Mouse (Mus musculus): ENCODE measurements around the gene Dixdc1. TPM values are rescaled to one million over a fixed set of nuclear protein-coding genes. Genes with fewer than 3 reads are reported as not detected.

Gene Dixdc1
- polyA plus RNA-seq, 1 experiment from 2014 or later: 29.7 TPM

DNA sequence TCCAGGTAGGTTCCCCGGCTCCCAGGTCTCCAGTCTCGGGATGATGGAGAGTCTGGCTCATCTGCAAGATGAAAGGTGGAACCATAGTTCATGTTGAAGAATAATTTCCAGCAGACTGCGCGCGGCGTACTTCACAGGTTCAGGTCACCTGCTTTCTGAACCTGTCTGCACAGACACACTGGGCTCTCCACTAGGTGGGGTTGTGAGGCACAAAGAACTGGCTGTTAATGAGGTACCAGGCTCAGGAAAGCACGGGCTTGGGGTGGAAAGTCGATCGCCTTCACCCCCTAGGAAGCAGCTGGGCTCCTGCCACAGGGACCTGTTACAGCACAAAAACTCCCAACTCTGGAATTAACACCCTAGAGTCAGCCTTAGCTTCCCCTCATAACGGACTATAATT is 45.7 kb downstream of the Dixdc1 start:
- H3K27ac ChIP-seq (ENCODE audit: low read length): no peak overlapping the region
- 18% methylated on average over 10 of the region's 10 CpGs for WGBS
- no peak overlapping the region for H3K4me3 ChIP-seq (replicated peaks; ENCODE audit: low read length)
- peaks cover 16% of the 10 kb centered on the region for H3K4me1 ChIP-seq (replicated peaks; ENCODE audit: control insufficient read depth, insufficient read depth, low read length)
- H3K9ac ChIP-seq (replicated peaks; ENCODE audit: low read depth, low read length): no peak overlapping the region
- no peak overlapping the region for H3K4me2 ChIP-seq (ENCODE audit: low read length)
- peaks cover 3% of the 10 kb centered on the region; the same call in 1 of the 2 replicates for H3K36me3 ChIP-seq (ENCODE audit: control insufficient read depth, insufficient read depth)
- no peaks in the 10 kb centered on the region for H3K27me3 ChIP-seq (replicated peaks; ENCODE audit: control insufficient read depth, insufficient read depth, low read length)
- ATAC-seq: no peak
- no peaks in the 10 kb centered on the region for H3K9me3 ChIP-seq (ENCODE audit: control insufficient read depth, low read length)

DNA sequence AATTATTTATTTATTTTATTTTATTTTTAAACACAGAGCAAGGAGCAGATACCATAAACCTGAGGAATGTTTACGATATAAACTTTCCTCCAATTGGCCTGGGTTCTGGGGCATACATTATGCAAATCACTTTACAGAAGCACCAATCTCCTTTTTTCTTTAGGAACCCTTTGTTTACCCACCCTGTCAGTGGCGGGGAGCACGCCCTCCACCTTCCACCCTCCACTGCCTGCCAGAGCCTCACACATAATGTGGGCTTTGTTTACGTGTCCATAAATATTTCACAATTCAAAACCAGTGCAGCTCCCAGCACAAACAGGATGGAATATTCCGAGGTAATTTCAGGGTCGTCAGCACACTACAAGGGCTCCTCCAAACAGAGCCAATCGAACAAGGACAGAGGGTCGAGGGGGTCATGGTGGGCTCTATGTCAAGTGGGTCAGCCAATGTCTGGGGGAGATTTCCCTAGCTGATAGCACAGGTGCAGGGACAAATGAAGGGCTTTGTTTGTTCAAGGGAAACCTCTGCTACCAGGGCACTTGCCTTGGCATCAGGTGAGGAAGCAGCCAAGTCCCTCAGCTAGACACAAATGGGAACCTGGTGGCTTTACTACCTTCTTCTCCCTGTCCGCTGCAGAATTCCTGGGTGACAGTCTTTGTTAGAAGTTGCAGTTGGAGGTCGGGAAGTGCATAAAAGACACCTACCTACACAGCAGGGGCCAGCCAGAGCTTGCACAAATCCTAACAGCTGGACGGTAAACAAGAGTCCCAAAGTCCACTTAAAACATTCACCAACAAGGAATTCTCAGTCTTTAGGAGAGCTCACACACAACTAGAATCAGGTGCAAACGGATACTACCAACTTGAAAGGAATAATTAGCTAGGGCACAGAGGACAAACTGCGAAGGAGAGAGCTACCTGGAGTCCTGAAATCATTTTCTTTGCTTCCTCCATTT is 46.4 kb downstream of the Dixdc1 start:
- 0 out of 2 replicates have a peak, but pooled peaks have one; percentile 25 for ATAC-seq
- H3K4me3 ChIP-seq (replicated peaks; ENCODE audit: low read length): no peak overlapping the region
- H3K27ac ChIP-seq (ENCODE audit: low read length): no peak overlapping the region
- H3K4me2 ChIP-seq (ENCODE audit: low read length): no peak overlapping the region; the same call in 1 of the 2 replicates
- WGBS: 17% methylated on average over 13 of the region's 13 CpGs
- peaks cover 3% of the 10 kb centered on the region; the same call in 1 of the 2 replicates for H3K36me3 ChIP-seq (ENCODE audit: control insufficient read depth, insufficient read depth)
- H3K4me1 ChIP-seq (replicated peaks; ENCODE audit: control insufficient read depth, insufficient read depth, low read length): peaks cover 16% of the 10 kb centered on the region
- H3K9me3 ChIP-seq (ENCODE audit: control insufficient read depth, low read length): no peaks in the 10 kb centered on the region
- H3K27me3 ChIP-seq (replicated peaks; ENCODE audit: control insufficient read depth, insufficient read depth, low read length): no peaks in the 10 kb centered on the region
- H3K9ac ChIP-seq (replicated peaks; ENCODE audit: low read depth, low read length): no peak overlapping the region

DNA sequence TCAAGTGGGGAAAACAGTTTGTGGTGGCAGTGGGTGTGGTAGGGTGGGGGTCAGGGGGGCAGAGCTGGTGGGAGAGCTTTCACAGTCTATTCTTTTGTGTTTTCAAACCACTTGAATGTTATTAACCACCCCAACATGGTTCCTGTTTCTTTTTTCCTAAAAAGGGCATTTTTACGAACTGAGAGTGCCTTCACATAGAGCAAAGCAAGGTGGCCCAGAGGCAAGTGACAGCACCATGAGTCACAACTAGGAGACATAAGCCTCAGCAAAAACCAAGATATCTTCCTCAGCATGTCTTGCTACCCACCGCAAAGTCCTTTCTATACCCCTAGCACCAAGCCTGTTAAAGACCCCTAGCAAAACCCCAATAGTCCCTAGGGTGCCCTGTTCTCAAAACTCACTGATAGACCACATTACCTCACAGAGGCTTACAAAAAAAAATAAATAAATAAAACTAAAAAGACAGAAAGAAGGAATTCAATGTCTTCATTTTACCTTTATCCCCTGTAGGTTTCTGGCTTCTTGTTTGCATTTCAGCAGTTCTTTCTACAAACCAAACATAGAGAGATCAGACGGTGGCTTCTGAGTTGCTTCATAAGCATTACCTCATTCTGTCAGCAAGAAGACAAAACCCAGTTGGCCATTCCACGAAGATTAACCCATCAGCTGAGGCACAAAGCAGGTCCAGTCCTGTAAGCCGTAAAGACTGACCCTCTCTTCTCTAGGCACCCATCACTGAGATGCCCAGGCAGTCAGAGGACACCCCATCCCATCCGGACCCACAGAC is 52.3 kb downstream of the Dixdc1 start:
- Histone ChIP-seq H3K36me3 (ENCODE audit: control insufficient read depth, insufficient read depth) (peaks cover 3% of the 10 kb centered on the region; the same call in 1 of the 2 replicates), H3K27ac (ENCODE audit: low read length) (no peak overlapping the region), H3K9ac (replicated peaks; ENCODE audit: low read depth, low read length) (no peak overlapping the region), H3K4me3 (replicated peaks; ENCODE audit: low read length) (no peak overlapping the region), H3K9me3 (ENCODE audit: control insufficient read depth, low read length) (no peaks in the 10 kb centered on the region), H3K4me2 (ENCODE audit: low read length) (no peak overlapping the region), H3K4me1 (replicated peaks; ENCODE audit: control insufficient read depth, insufficient read depth, low read length) (no peaks in the 10 kb centered on the region), H3K27me3 (replicated peaks; ENCODE audit: control insufficient read depth, insufficient read depth, low read length) (no peaks in the 10 kb centered on the region)
- no peak for ATAC-seq
- 81% methylated on average over 6 of the region's 6 CpGs for WGBS

DNA sequence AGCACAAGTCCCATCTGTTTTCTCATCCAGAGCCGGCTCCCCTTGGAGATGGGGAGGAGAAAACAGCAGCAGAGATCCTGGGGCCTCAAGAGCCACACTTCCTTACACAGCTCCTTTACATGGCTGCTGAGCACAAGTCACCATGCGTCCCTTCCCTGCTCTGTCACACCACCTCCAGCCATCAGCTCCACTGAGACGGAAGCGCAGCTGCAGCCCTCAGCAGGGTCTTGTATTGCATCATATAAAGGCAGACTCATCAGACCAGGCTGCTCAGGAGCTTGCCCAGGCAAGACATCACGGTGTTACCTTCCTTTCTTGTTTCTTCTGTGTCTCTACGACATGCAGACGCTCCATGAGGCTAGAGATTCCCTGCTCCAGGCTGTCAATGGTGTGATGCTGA is 57.6 kb downstream of the Dixdc1 start:
- no peak overlapping the region for H3K27ac ChIP-seq (ENCODE audit: low read length)
- H3K27me3 ChIP-seq (replicated peaks; ENCODE audit: control insufficient read depth, insufficient read depth, low read length): no peaks in the 10 kb centered on the region
- no peak for ATAC-seq
- no peaks in the 10 kb centered on the region for H3K4me1 ChIP-seq (replicated peaks; ENCODE audit: control insufficient read depth, insufficient read depth, low read length)
- no peak overlapping the region for H3K4me2 ChIP-seq (ENCODE audit: low read length)
- WGBS: 74% methylated on average over 7 of the region's 7 CpGs
- no peak overlapping the region for H3K9ac ChIP-seq (replicated peaks; ENCODE audit: low read depth, low read length)
- no peak overlapping the region for H3K4me3 ChIP-seq (replicated peaks; ENCODE audit: low read length)
- H3K36me3 ChIP-seq (ENCODE audit: control insufficient read depth, insufficient read depth): peaks cover 9% of the 10 kb centered on the region
- H3K9me3 ChIP-seq (ENCODE audit: control insufficient read depth, low read length): no peaks in the 10 kb centered on the region

DNA sequence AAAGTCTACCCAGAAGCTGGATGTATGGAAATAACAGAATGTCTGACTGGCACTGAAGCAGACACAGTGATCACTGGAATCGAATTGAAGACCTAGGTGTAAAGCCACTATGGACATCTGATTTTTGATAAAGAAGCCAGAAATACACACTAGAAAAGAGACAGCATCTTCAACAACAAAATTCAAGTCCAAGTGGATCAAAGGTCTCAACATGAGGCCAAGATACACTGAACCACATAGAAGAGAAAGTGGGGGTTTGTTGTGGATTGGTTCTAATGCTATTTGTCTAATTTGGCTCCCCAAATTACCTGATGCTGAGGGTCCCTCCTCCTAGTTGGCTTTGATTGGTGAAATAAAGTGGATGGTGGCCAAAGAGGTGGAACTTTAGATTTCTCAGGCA is 59.9 kb downstream of the Dixdc1 start:
- no peak for ATAC-seq

DNA sequence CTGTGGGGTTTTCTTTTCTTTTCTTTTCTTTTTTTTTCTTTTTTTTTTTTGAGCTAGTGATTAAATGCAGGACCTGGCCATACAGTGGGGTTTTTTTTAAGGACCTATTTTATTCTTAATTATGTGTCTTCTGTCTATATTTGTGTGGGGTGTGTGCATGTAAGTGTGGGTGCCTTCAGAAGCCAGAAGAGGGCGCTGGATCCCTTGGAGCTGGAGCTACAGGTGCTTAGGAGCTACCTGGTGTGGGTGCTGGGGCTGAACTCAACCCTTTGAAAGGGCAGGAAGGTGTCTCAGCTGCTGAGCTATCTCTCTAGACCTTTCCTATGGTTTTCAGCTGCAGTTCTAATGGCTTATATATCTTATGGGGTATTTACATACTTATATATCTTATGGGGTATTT is 64.5 kb downstream of the Dixdc1 start:
- Histone ChIP-seq H3K9ac (replicated peaks; ENCODE audit: low read depth, low read length) (no peak overlapping the region), H3K9me3 (ENCODE audit: control insufficient read depth, low read length) (no peaks in the 10 kb centered on the region), H3K4me3 (replicated peaks; ENCODE audit: low read length) (no peak overlapping the region), H3K27ac (ENCODE audit: low read length) (no peak overlapping the region), H3K4me1 (replicated peaks; ENCODE audit: control insufficient read depth, insufficient read depth, low read length) (no peaks in the 10 kb centered on the region), H3K27me3 (replicated peaks; ENCODE audit: control insufficient read depth, insufficient read depth, low read length) (no peaks in the 10 kb centered on the region), H3K4me2 (ENCODE audit: low read length) (no peak overlapping the region), H3K36me3 (ENCODE audit: control insufficient read depth, insufficient read depth) (peaks cover 5% of the 10 kb centered on the region)
- ATAC-seq: no peak
- 36% methylated on average over 1 of the region's 1 CpGs for WGBS

More for the DNA sequence above, 59.9 kb downstream of the Dixdc1 start:
- H3K36me3 ChIP-seq (ENCODE audit: control insufficient read depth, insufficient read depth): peaks cover 11% of the 10 kb centered on the region
- no peak overlapping the region for H3K4me3 ChIP-seq (replicated peaks; ENCODE audit: low read length)
- no peaks in the 10 kb centered on the region for H3K4me1 ChIP-seq (replicated peaks; ENCODE audit: control insufficient read depth, insufficient read depth, low read length)
- no peak overlapping the region for H3K27ac ChIP-seq (ENCODE audit: low read length)
- H3K4me2 ChIP-seq (ENCODE audit: low read length): no peak overlapping the region
- H3K9ac ChIP-seq (replicated peaks; ENCODE audit: low read depth, low read length): no peak overlapping the region
- WGBS: 89% methylated on average over 1 of the region's 1 CpGs
- H3K9me3 ChIP-seq (ENCODE audit: control insufficient read depth, low read length): no peaks in the 10 kb centered on the region
- no peaks in the 10 kb centered on the region for H3K27me3 ChIP-seq (replicated peaks; ENCODE audit: control insufficient read depth, insufficient read depth, low read length)

DNA sequence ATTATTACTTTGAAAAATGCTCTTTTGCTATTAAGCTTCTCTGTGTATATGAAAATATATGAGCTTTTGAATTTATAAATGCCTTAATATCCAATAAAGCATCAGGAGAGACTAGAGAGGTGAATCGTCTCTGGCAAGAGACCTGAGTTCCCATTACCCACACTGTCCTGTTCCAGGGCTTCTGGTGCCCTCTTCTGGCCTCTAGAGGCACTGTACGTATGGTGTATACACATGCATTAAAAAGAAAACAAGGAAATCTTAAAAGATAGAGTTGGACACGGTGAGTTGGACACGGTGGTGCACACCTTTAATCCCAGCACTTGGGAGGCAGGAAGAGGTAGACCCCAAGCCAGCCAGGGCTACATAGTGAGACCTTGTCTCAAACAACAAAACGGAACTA is 68.6 kb downstream of the Dixdc1 start:
- Histone ChIP-seq H3K4me1 (replicated peaks; ENCODE audit: control insufficient read depth, insufficient read depth, low read length) (no peaks in the 10 kb centered on the region), H3K9ac (replicated peaks; ENCODE audit: low read depth, low read length) (no peak overlapping the region), H3K27me3 (replicated peaks; ENCODE audit: control insufficient read depth, insufficient read depth, low read length) (no peaks in the 10 kb centered on the region), H3K4me2 (ENCODE audit: low read length) (no peak overlapping the region), H3K27ac (ENCODE audit: low read length) (no peak overlapping the region), H3K4me3 (replicated peaks; ENCODE audit: low read length) (no peak overlapping the region), H3K9me3 (ENCODE audit: control insufficient read depth, low read length) (no peaks in the 10 kb centered on the region), H3K36me3 (ENCODE audit: control insufficient read depth, insufficient read depth) (peaks cover 6% of the 10 kb centered on the region)
- ATAC-seq: peak; percentile 71
- 27% methylated on average over 5 of the region's 5 CpGs for WGBS

DNA sequence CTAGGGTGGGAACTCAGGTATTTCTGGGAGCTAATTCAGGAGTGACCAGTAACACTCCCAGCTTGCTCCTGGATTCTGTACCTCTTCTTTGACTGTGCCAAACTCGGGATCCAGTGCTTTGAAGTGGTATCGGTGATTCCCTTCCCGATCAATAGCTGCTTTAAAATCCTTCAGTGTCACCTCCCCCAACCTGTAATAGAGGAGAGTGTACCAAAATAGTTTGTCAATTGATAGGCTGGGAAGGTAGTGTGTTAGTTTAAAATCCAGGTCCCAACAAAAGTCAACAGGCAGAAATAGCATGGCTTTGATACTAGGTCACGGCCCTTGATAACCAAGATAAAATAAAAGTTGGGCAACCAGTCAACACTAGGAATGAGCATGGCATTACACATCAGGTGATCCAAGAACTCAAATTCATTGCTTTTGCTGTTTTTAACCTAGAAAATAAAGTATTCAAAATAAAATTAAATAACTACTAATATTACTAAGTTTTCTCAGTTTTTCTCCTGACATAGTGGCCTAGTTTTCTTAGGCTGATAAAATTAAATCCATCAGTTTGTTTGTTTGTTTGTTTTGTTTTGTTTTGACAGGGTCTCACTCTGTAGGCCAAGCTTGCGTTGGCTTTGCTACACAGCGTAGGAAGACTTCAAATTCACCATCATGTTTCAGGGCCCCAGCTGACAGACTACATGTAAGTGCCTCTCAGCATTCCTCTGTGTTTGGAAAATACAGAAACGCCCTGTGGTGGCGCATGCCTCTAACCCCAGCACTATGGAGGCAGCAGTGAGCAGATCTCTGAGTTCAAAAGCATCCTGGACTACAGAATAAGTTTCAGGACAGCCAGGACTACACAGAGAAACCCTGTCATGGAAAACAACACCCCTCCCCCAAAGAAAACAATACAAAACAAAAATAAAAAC is 71.5 kb downstream of the Dixdc1 start:
- no peak overlapping the region for H3K4me3 ChIP-seq (replicated peaks; ENCODE audit: low read length)

More for the DNA sequence above, 71.5 kb downstream of the Dixdc1 start:
- Histone ChIP-seq H3K27me3 (replicated peaks; ENCODE audit: control insufficient read depth, insufficient read depth, low read length) (no peaks in the 10 kb centered on the region), H3K9me3 (ENCODE audit: control insufficient read depth, low read length) (no peaks in the 10 kb centered on the region), H3K27ac (ENCODE audit: low read length) (no peak overlapping the region), H3K4me2 (ENCODE audit: low read length) (no peak overlapping the region), H3K4me1 (replicated peaks; ENCODE audit: control insufficient read depth, insufficient read depth, low read length) (no peaks in the 10 kb centered on the region), H3K36me3 (ENCODE audit: control insufficient read depth, insufficient read depth) (peaks cover 8% of the 10 kb centered on the region), H3K9ac (replicated peaks; ENCODE audit: low read depth, low read length) (no peak overlapping the region)
- ATAC-seq: no peak
- 81% methylated on average over 8 of the region's 8 CpGs for WGBS

All from forebrain, embryonic 16.5 days (tissue).